Mouse (Mus musculus) limb, embryonic 12.5 days (tissue): ENCODE results near the gene Hoxb3. TPM values are rescaled to one million over a fixed set of nuclear protein-coding genes. Genes with fewer than 3 reads are reported as not detected.
A peak's percentile ranks its signal among the peaks of the same experiment; 100 is the strongest.

Source experiments
- ATAC-seq: fragments of 200-750 bp; cut with Nextera tagmentation; 2 replicates; pipeline ENCODE4 v1.8.0; 2017; ENCODE audit warnings: low read depth, moderate TSS enrichment; ENCODE audit not compliant: insufficient number of reproducible peaks, insufficient read depth, low FRiP score, low TSS enrichment
- H3K27ac ChIP-seq: fragments of 300-500 bp; sonication (generic); 2 replicates; pipeline ENCODE4 v1.5.1; 2016; ENCODE audit warnings: mild to moderate bottlenecking, moderate library complexity
- H3K27me3 ChIP-seq: fragments of 300-500 bp; sonication (generic); 2 replicates; pipeline ENCODE4 v1.6.1; 2016; ENCODE audit warnings: mild to moderate bottlenecking, moderate library complexity
- H3K36me3 ChIP-seq: fragments of 300-500 bp; sonication (generic); 2 replicates; pipeline ENCODE4 v1.6.1; 2016; ENCODE audit warnings: mild to moderate bottlenecking, moderate library complexity
- H3K4me1 ChIP-seq: fragments of 300-500 bp; sonication (generic); replicated peaks from 2 replicates; pipeline ENCODE4 v1.6.1; 2016
- H3K4me2 ChIP-seq: fragments of 300-500 bp; sonication (generic); 2 replicates; pipeline ENCODE4 v1.6.1; 2016; ENCODE audit warnings: mild to moderate bottlenecking, moderate library complexity
- H3K4me3 ChIP-seq: fragments of 300-500 bp; sonication (generic); replicated peaks from 2 replicates; pipeline ENCODE4 v1.5.1; 2016; ENCODE audit warnings: mild to moderate bottlenecking
- H3K9ac ChIP-seq: fragments of 300-500 bp; sonication (generic); replicated peaks from 2 replicates; pipeline ENCODE4 v1.6.1; 2016; ENCODE audit warnings: mild to moderate bottlenecking, moderate library complexity
- H3K9me3 ChIP-seq: fragments of 300-500 bp; sonication (generic); 2 replicates; pipeline ENCODE4 v1.6.1; 2016; ENCODE audit warnings: mild to moderate bottlenecking, moderate library complexity
- WGBS: fragments of 180-500 bp; shearing (Covaris S2); methylation state at CpG from one replicate; pipeline ENCODE4 v1.1.7; 2016; 5-methylcytosine and 5-hydroxymethylcytosine counted together
- polyA plus RNA-seq: library from polyadenylated mRNA; unstranded; fragments of >200 nt; fragmentation: Nextera tagmentation; extraction: Ambion mirVana; gene quantifications from 2 replicates; pipeline ENCODE4 v1.2.1, GENCODE M21; 2016

Hoxb3 gene
- polyA plus RNA-seq, 1 experiment from 2014 or later: 0.55 TPM

DNA sequence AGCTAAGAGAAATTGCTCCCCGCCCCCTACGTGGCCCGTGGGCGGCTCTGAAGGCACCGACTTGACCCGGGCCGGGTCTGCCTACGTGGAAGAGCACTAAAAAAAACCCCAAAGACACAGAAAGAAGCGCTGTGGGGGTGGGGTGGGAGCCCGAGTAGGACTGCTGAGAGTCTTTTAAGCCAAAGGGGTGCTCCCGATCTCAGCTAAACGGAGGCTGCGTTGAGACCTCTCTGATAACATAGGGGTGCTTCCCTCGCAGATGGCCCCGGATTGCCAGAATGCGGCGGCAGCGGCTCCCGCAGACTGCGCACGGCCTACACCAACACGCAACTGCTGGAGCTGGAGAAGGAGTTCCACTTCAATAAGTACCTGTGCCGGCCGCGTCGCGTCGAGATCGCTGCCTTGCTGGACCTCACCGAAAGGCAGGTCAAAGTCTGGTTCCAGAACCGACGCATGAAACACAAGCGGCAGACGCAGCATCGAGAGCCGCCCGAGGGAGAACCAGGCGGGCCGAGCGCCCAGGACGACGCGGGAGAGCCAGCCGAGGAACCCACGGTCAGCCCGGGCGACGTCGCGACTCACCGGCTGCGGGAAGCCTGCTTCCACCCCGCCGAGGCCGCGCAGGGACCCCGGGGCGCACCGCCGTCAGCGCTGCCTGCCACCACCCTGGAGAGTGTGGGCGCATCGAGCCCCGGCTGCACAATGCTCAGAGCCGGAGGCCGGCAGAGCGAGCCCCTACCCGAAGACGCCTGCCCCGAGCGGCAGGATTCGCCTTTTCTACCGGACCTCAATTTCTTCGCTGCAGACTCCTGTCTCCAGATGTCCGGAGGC, 29.8 kb downstream of the Hoxb3 start:
- H3K27me3 ChIP-seq: peaks cover 84% of the 10 kb centered on the region
- peak overlapping the region; percentile 46 for H3K4me3 ChIP-seq
- WGBS: under 1% methylated on average over 75 of the region's 75 CpGs
- ATAC-seq: no peak
- peaks cover 28% of the 10 kb centered on the region for H3K4me1 ChIP-seq
- H3K9ac ChIP-seq: peak overlapping the region; percentile 66
- peak overlapping the region; percentile 78 for H3K27ac ChIP-seq
- H3K36me3 ChIP-seq: no peaks in the 10 kb centered on the region
- H3K9me3 ChIP-seq: no peaks in the 10 kb centered on the region
- peak overlapping the region; percentile 62 for H3K4me2 ChIP-seq

DNA sequence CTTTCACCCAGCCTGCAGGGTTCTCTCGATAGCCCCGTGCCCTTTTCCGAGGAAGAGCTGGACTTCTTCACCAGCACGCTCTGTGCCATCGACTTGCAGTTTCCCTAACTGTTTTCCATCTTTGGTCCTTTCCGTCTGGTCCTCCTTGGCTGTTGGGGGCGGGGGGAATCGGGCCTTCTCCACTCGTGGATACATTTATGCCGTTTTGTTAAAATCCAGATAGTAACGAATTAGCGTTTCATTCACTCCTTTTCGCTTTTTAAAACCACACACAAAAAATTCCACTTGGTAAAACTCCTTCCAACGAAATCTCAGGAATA, 30.4 kb downstream of the Hoxb3 start:
- Histone ChIP-seq H3K27me3 (peaks cover 82% of the 10 kb centered on the region), H3K4me1 (peaks cover 28% of the 10 kb centered on the region), H3K27ac (peak overlapping the region; percentile 78; the same call in 1 of the 2 replicates), H3K4me3 (peak overlapping the region; percentile 46), H3K4me2 (peak overlapping the region; percentile 62), H3K9ac (peak overlapping the region; percentile 66), H3K36me3 (no peaks in the 10 kb centered on the region), H3K9me3 (no peaks in the 10 kb centered on the region)
- no peak for ATAC-seq
- under 1% methylated on average over 14 of the region's 14 CpGs for WGBS

DNA sequence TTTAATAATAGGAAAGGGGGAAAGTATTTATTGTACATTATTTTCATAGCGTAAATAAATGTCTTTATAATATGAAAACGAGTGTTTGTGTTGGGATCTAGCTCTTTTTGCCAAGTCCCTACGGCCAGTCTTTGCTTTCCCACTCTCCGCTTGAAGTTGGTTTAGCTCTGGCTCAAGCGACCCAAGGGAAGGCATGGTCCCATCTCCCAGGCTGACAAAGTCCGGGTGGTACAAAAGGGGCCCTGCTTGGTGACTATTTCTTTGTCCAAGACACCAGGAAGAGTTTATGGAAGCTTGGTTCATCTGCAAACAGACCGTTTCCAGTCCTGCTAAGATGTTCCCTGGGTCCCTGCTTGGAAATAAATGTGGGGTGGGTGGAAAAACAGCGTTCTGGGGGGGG, 30.8 kb downstream of the Hoxb3 start:
- ATAC-seq: no peak
- Histone ChIP-seq H3K36me3 (no peaks in the 10 kb centered on the region), H3K4me2 (peak overlapping the region; percentile 63), H3K27ac (peak overlapping the region; percentile 67; the same call in 1 of the 2 replicates), H3K9ac (peak overlapping the region; percentile 52; the same call in 1 of the 2 replicates), H3K4me3 (peak overlapping the region; percentile 38), H3K27me3 (peaks cover 77% of the 10 kb centered on the region), H3K9me3 (no peaks in the 10 kb centered on the region), H3K4me1 (peaks cover 28% of the 10 kb centered on the region)
- WGBS: 6% methylated on average over 8 of the region's 8 CpGs

DNA sequence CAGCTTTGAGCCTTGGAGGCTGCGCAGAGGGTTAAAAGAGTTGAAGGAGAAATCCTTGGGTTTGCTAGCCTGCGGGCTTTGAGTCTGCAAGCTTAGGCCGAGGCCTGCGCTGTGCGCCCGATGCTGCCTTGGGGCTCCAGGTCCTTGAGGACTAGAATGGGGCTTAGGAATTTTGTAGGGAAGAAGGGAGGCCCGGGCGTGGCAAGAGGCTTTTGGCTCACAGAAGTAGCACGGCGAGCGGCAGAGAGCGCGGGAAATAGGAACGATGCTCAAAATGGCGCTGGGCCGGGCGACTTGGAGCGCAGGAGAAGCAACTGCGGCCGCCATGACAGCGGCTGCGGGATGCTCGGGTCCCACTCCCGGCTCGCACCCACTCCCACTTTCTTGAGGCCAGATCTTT, 31.2 kb downstream of the Hoxb3 start:
- under 1% methylated on average over 25 of the region's 25 CpGs for WGBS
- H3K36me3 ChIP-seq: no peaks in the 10 kb centered on the region
- peak overlapping the region; percentile 38 for H3K4me3 ChIP-seq
- peak overlapping the region; percentile 67; the same call in 1 of the 2 replicates for H3K27ac ChIP-seq
- 0 out of 2 replicates have a peak, but pooled peaks have one; percentile 41 for ATAC-seq
- H3K27me3 ChIP-seq: peaks cover 73% of the 10 kb centered on the region
- peak overlapping the region; percentile 63 for H3K4me2 ChIP-seq
- H3K4me1 ChIP-seq: peaks cover 28% of the 10 kb centered on the region
- peaks cover under 1% of the 10 kb centered on the region; the same call in 1 of the 2 replicates for H3K9me3 ChIP-seq
- peak overlapping the region; percentile 52 for H3K9ac ChIP-seq

DNA sequence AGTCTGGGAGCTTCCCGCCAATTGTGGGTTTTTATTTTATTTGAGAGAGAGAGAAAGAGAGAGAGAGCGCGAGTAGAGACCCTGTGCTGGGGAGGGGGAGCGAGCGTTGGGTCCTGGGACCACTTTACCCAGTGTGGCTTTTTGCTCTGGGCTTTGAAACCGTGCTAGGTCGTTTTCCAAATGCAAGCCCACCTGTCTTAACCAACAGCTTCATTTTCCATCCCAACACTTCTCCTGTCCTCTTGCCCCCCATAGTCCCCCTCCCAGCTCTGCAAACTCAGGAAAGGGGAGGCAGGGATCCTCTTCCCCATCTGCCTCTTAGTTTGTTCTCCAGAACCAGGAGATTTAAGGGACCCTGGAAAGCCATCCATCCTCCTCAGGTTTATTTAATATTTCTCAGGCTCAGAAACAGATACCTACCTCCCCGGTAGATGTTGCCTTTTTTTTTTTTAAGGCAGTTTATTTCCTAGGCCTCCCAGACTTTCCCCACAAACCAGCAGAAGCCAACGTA, 31.7 kb downstream of the Hoxb3 start:
- H3K36me3 ChIP-seq: no peaks in the 10 kb centered on the region
- H3K4me1 ChIP-seq: peaks cover 28% of the 10 kb centered on the region
- peaks cover 5% of the 10 kb centered on the region; the same call in 1 of the 2 replicates for H3K9me3 ChIP-seq
- ATAC-seq: no peak
- H3K27me3 ChIP-seq: peaks cover 68% of the 10 kb centered on the region
- peak overlapping the region; percentile 63 for H3K4me2 ChIP-seq
- 0 out of 2 replicates have a peak overlapping the region, but pooled peaks have one; percentile 67 for H3K27ac ChIP-seq
- peak overlapping the region; percentile 52; the same call in 1 of the 2 replicates for H3K9ac ChIP-seq
- H3K4me3 ChIP-seq: peak overlapping the region; percentile 38
- 5% methylated on average over 9 of the region's 9 CpGs for WGBS

DNA sequence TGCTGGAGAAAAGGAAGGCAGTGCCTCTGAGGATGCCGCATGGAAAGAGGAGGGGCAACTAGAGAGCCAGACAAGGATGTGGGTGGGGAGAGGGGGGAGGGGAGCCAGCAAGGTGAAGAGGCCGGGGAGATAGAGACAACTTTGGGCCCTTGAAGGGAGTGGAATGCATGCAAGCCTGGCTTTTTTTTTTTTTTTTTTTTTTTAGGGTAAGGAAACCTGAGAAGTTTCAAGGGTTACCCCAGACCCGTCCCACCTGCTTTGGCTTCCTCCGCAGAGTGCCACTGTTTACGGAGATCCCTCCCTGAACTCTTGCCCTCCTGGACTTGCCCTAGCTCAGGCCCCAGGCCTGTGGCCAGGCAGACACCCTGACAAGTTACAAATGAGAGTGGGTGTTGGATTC, 40.7 kb downstream of the Hoxb3 start:
- Histone ChIP-seq H3K4me2 (no peak overlapping the region), H3K9me3 (peaks cover 5% of the 10 kb centered on the region; the same call in 1 of the 2 replicates), H3K27ac (no peak overlapping the region), H3K4me1 (no peaks in the 10 kb centered on the region; the same call in 1 of the 2 replicates), H3K4me3 (no peak overlapping the region), H3K27me3 (peaks cover 76% of the 10 kb centered on the region), H3K9ac (no peak overlapping the region), H3K36me3 (no peaks in the 10 kb centered on the region)
- no peak for ATAC-seq
- WGBS: 5% methylated on average over 5 of the region's 5 CpGs

DNA sequence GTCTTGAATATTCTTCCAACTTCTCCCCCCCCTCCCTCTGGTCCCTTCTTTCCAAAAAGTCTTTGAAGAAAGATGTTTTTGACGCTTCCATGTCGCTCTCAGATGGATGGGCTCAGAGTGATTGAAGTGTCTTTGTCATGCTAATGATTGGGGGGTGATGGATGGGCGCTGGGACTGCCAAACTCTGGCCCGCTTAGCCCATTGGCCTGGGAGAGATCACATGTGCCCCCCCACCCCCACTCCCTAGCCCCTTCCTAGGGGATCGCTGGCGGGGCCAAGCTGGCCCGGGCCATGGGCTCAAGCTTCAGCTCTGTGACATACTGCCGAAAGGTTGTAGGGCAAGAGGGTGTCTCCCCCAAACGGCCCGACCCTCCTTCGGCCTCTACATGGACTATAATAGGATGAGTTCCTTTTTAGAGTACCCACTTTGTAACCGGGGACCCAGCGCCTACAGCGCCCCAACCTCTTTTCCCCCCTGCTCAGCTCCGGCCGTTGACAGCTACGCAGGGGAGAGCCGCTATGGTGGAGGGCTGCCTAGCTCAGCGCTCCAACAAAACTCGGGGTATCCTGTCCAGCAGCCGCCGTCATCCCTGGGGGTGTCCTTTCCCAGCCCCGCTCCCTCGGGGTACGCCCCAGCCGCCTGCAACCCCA, 42.4 kb downstream of the Hoxb3 start, which contains the start of gene Hoxb1:
Gene Hoxb1 (plus strand): TSS at position 312 of the 651 bp plus-strand sequence.
- peak within 1 kb of the TSS; percentile 6; the same call in 1 of the 2 replicates for H3K4me3 ChIP-seq
- H3K4me2 ChIP-seq: peak within 1 kb of the TSS; percentile 28
- H3K27me3 ChIP-seq: peaks cover 92% of the 10 kb centered on the region
- H3K4me1 ChIP-seq: no peaks in the 10 kb centered on the region; the same call in 1 of the 2 replicates
- no peak within 1 kb of the TSS for H3K9ac ChIP-seq
- no peaks in the 10 kb centered on the region for H3K36me3 ChIP-seq
- H3K27ac ChIP-seq: no peak within 1 kb of the TSS
- H3K9me3 ChIP-seq: no peaks in the 10 kb centered on the region
- ATAC-seq: no peak
- 2% methylated on average over 26 of the region's 26 CpGs for WGBS

DNA sequence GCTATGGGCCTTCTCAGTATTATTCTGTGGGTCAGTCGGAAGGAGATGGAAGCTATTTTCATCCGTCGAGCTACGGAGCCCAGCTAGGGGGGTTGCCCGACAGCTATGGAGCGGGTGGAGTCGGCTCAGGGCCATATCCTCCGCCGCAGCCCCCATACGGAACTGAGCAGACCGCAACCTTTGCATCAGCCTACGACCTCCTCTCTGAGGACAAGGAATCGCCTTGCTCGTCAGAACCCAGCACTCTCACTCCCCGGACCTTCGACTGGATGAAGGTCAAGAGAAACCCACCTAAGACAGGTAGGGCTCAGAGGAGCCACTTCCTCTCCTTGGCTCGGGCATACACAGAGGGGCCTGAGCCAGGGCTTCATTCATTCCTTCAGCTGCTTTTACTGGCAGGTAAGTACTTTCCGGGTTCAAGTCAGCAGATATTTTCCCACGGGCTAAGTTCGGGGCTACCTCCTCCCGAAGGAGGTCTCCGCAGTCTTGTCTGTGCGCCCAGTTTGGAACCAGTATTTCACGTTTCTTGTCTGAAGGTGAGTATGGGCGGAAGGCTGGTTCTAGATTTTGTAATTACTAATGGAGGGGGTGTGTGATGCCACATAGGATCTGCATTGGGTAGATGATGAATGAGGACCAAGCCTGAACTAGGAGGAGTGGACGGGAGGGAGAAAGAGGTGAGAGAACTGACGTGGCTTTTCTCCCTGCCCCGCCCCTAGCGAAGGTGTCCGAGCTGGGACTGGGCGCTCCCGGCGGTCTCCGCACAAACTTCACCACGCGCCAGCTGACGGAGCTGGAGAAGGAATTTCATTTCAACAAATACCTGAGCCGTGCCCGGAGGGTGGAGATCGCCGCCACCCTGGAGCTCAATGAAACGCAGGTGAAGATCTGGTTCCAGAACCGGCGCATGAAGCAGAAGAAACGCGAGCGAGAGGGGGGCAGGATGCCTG, 43.2 kb downstream of the Hoxb3 start:
- peak overlapping the region; percentile 28 for H3K4me2 ChIP-seq
- WGBS: 1% methylated on average over 47 of the region's 47 CpGs
- peak overlapping the region; percentile 6; the same call in 1 of the 2 replicates for H3K4me3 ChIP-seq
- H3K4me1 ChIP-seq: no peaks in the 10 kb centered on the region; the same call in 1 of the 2 replicates
- H3K36me3 ChIP-seq: no peaks in the 10 kb centered on the region
- H3K9me3 ChIP-seq: no peaks in the 10 kb centered on the region
- H3K27me3 ChIP-seq: peaks cover 96% of the 10 kb centered on the region
- H3K27ac ChIP-seq: no peak overlapping the region
- H3K9ac ChIP-seq: no peak overlapping the region
- ATAC-seq: no peak

DNA sequence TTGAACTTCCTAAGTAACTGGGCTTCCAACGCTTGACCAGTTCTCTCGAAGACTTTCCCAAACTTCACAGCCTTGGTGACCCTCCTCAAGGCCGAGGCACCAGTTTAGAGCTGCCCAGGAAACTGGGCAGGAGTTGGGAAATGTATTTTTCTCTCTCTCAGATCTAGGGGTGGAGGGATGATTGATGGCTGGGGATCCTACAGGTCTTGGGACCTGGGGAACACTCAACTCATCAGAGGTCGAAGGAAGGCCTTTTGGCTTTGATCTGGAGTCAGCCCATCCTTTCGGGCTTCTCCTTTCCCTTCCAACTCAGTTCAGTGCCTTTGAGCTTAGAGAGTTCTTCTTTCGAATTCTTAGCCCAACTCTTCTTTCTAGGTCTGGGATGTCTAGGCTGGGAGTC, 44.0 kb downstream of the Hoxb3 start:
- no peaks in the 10 kb centered on the region for H3K9me3 ChIP-seq
- 10% methylated on average over 6 of the region's 6 CpGs for WGBS
- peak overlapping the region; percentile 28; the same call in 1 of the 2 replicates for H3K4me2 ChIP-seq
- no peak overlapping the region for H3K4me3 ChIP-seq
- H3K36me3 ChIP-seq: no peaks in the 10 kb centered on the region
- H3K27me3 ChIP-seq: peaks cover 95% of the 10 kb centered on the region
- no peaks in the 10 kb centered on the region; the same call in 1 of the 2 replicates for H3K4me1 ChIP-seq
- H3K27ac ChIP-seq: no peak overlapping the region
- H3K9ac ChIP-seq: no peak overlapping the region
- no peak for ATAC-seq

DNA sequence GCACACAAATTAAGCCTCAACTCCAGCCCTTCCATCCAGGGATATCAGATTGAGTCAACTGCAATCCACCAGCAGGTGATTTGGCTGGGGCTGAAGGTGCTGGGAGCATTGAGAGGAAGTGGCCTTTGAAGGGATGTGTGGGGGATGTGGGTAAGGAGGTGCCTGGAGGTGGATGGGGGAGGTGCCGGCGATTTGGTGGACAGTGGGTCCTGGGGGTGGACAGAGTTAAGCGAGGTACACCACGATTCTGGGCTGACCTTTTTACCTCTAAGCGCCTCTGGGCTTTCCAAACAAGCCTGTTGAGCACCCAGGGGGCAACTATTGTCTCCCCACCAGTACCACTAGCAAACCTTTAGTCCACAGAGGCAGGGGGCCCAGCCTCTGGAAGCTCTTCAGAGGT, 45.6 kb downstream of the Hoxb3 start:
- 12% methylated on average over 5 of the region's 5 CpGs for WGBS

More for the DNA sequence above, 45.6 kb downstream of the Hoxb3 start:
- no peaks in the 10 kb centered on the region for H3K9me3 ChIP-seq
- H3K4me3 ChIP-seq: no peak overlapping the region
- H3K27me3 ChIP-seq: peaks cover 96% of the 10 kb centered on the region
- no peaks in the 10 kb centered on the region for H3K36me3 ChIP-seq
- no peaks in the 10 kb centered on the region; the same call in 1 of the 2 replicates for H3K4me1 ChIP-seq
- ATAC-seq: no peak
- no peak overlapping the region for H3K9ac ChIP-seq
- H3K27ac ChIP-seq: no peak overlapping the region
- H3K4me2 ChIP-seq: no peak overlapping the region
